Mouse (Mus musculus): ENCODE measurements around the gene Inppl1.

The Inppl1 gene

DNA sequence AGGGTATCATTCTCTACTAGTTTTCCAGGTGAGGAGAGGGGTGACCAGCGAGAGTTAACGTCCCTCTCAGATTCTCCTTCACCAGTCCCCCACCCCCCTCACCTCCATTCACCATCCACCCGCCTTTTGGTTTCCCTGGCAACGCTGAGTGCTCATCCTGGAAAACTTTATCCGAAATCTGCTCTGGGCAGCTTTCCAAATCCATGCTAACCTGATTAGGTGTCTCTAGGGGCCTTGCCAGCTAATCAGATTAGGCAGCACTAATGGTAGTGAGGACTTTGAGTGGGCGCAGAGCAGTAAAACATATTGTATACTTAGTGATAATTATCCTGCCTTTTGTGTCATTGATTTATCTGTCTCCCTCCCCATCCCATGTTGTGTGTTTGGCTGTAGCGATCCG is 65.3 kb downstream of the Inppl1 start:
- in situ Hi-C loops (cut with MboI, MseI) = no loop called here
